Mouse (Mus musculus): ENCODE measurements around the gene Aph1c. TPM values are rescaled to one million over a fixed set of nuclear protein-coding genes. Genes with fewer than 3 reads are reported as not detected.
"Not testable (repeated sequence)": the region's sequence is repeated elsewhere in the genome, so short reads cannot be mapped to it uniquely, and the experiment has no call there.

Gene Aph1c
- polyA plus RNA-seq, 1 experiment from 2014 or later = 23.1 TPM

DNA sequence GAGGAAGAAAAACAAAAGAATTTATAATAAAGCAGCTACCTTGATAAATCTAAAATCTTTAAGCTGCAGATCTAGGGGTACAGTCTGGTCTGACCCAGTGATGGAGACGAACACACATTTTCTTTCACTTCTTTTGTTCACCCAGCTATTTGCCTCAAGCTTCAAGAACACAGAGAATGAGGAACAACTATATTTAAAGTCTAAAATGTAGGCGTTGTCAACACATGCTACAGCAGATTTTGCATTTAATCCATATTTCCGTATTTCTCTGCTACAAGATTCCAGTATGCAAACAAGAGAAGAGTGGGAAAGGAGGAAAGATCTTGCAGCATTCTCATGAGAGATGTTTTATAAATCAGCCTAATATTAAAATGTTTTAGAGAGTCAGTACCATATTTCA lies 44.4 kb upstream of the Aph1c start:
- H3K4me3 ChIP-seq (replicated peaks; ENCODE audit: low read depth, low read length) = no peak overlapping the region
- H3K9me3 ChIP-seq (replicated peaks; ENCODE audit: low read length) = no peaks in the 10 kb centered on the region; the same call in 1 of the 2 replicates
- ATAC-seq (replicated peaks; ENCODE audit: low FRiP score, low read depth) = no peak
- DNase-seq (ENCODE audit: low spot score) = no peak
- 91% methylated on average over 3 of the region's 3 CpGs for WGBS
- H3K9ac ChIP-seq (ENCODE audit: low read depth, low read length) = no peak overlapping the region
- no peak overlapping the region for H3K27ac ChIP-seq
- H3K27me3 ChIP-seq (ENCODE audit: insufficient read depth, low read length) = no peaks in the 10 kb centered on the region
- no peak for TF ChIP-seq CTCF (IDR thresholded peaks at IDR 0.05; ENCODE audit: low read depth)
- H3K36me3 ChIP-seq (ENCODE audit: insufficient read depth, low read length) = no peaks in the 10 kb centered on the region
- H3K4me2 ChIP-seq (ENCODE audit: low read length) = no peak overlapping the region
- H3K4me1 ChIP-seq (replicated peaks; ENCODE audit: insufficient read depth, low read length) = no peaks in the 10 kb centered on the region

DNA sequence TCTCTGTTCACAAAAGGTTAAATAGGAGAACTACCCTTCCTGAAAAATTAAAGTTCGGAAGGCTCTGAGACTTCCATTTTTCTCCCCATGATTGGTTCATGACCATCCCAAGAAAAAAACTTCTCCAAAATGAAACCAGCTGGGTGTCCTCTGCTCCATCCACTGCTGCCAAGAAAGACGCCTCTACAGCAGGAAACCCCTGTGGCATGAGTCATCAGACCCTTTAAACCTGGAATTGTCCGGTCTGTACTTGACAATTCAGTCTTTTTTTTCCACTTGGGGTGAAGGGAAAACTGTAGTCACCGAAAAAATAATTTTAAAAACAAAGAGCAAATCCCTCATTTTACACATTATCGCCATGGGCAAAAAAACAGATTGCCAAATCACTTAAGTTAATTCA lies 42.1 kb upstream of the Aph1c start:
- TF ChIP-seq CTCF (IDR thresholded peaks at IDR 0.05; ENCODE audit: low read depth) = no peak
- ATAC-seq (replicated peaks; ENCODE audit: low FRiP score, low read depth) (no peak), DNase-seq (ENCODE audit: low spot score) (peak; percentile 82)
- H3K4me1 ChIP-seq (replicated peaks; ENCODE audit: insufficient read depth, low read length) = no peaks in the 10 kb centered on the region
- no peak overlapping the region for H3K4me2 ChIP-seq (ENCODE audit: low read length)
- H3K27ac ChIP-seq = no peak overlapping the region
- WGBS = 55% methylated on average over 5 of the region's 5 CpGs
- H3K36me3 ChIP-seq (ENCODE audit: insufficient read depth, low read length) = no peaks in the 10 kb centered on the region
- H3K27me3 ChIP-seq (ENCODE audit: insufficient read depth, low read length) = no peaks in the 10 kb centered on the region
- H3K4me3 ChIP-seq (replicated peaks; ENCODE audit: low read depth, low read length) = no peak overlapping the region
- H3K9ac ChIP-seq (ENCODE audit: low read depth, low read length) = no peak overlapping the region
- H3K9me3 ChIP-seq (replicated peaks; ENCODE audit: low read length) = no peaks in the 10 kb centered on the region; the same call in 1 of the 2 replicates

DNA sequence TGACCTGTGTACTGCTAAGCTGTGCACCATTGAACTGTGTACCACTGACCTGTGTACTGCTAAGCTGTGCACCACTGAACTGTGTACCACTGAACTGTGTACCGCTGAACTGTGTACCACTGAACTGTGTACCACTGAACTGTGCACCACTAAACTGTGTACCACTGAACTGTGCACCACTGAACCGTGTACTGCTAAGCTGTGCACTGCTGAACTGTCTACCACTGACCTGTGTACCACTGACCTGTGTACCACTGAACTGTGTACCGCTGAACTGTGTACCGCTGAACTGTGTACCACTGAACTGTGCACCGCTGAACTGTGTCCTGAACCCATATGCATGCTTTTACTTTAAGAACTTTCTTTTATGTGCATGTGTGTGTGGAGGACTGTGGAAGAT lies 39.8 kb upstream of the Aph1c start:
- Histone ChIP-seq H3K27me3 (ENCODE audit: insufficient read depth, low read length) (no peaks in the 10 kb centered on the region), H3K9me3 (replicated peaks; ENCODE audit: low read length) (no peaks in the 10 kb centered on the region; the same call in 1 of the 2 replicates), H3K9ac (ENCODE audit: low read depth, low read length) (no peak overlapping the region), H3K4me1 (replicated peaks; ENCODE audit: insufficient read depth, low read length) (no peaks in the 10 kb centered on the region), H3K4me3 (replicated peaks; ENCODE audit: low read depth, low read length) (no peak overlapping the region), H3K36me3 (ENCODE audit: insufficient read depth, low read length) (no peaks in the 10 kb centered on the region), H3K27ac (no peak overlapping the region), H3K4me2 (ENCODE audit: low read length) (no peak overlapping the region)
- DNase-seq (ENCODE audit: low spot score) (no peak), ATAC-seq (replicated peaks; ENCODE audit: low FRiP score, low read depth) (no peak)
- WGBS = 97% methylated on average over 5 of the region's 5 CpGs
- no peak for TF ChIP-seq CTCF (IDR thresholded peaks at IDR 0.05; ENCODE audit: low read depth)

- Histone ChIP-seq H3K4me3 (replicated peaks; ENCODE audit: low read depth, low read length) (no peak overlapping the region), H3K36me3 (ENCODE audit: insufficient read depth, low read length) (no peaks in the 10 kb centered on the region), H3K27me3 (ENCODE audit: insufficient read depth, low read length) (no peaks in the 10 kb centered on the region), H3K9ac (ENCODE audit: low read depth, low read length) (no peak overlapping the region), H3K4me1 (replicated peaks; ENCODE audit: insufficient read depth, low read length) (no peaks in the 10 kb centered on the region), H3K27ac (no peak overlapping the region), H3K9me3 (replicated peaks; ENCODE audit: low read length) (no peaks in the 10 kb centered on the region; the same call in 1 of the 2 replicates), H3K4me2 (ENCODE audit: low read length) (no peak overlapping the region)
- no peak for TF ChIP-seq CTCF (IDR thresholded peaks at IDR 0.05; ENCODE audit: low read depth)
- DNase-seq (ENCODE audit: low spot score) = no peak
- no peak for ATAC-seq (replicated peaks; ENCODE audit: low FRiP score, low read depth)
Measured at GRCm38 (mm10) chr9:66873531-66873930, 39.0 kb upstream of the Aph1c start.

DNA sequence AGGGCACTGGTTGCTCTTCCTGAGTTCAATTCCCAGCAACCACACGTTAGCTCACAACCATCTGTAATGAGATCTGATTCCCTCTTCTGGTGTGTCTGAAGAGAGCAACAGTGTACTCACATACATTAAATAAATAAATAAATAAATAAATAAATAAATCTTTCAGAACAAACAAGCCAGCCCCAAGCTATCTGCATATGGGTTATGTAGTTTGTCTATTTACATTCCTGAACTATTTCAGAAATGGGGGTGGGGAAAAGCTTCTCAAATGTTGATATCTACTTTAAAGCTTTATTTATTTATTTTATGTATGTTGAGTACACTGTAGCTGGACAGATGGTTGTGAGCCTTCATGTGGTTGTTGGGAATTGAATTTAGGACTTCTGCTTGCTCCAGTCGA lies 38.5 kb upstream of the Aph1c start:
- 75% methylated on average over 2 of the region's 2 CpGs for WGBS
- ATAC-seq (replicated peaks; ENCODE audit: low FRiP score, low read depth); H3K4me1 ChIP-seq (replicated peaks; ENCODE audit: insufficient read depth, low read length); H3K9me3 ChIP-seq (replicated peaks; ENCODE audit: low read length); H3K9ac ChIP-seq (ENCODE audit: low read depth, low read length); H3K27me3 ChIP-seq (ENCODE audit: insufficient read depth, low read length); H3K36me3 ChIP-seq (ENCODE audit: insufficient read depth, low read length); H3K4me2 ChIP-seq (ENCODE audit: low read length); H3K4me3 ChIP-seq (replicated peaks; ENCODE audit: low read depth, low read length): not testable (repeated sequence)
- 0 out of 2 replicates have a peak overlapping the region, but pooled peaks have one; percentile 27 for H3K27ac ChIP-seq
- peak; percentile 55 for DNase-seq (ENCODE audit: low spot score)

GRCm38 (mm10) chr9:66872015-66872727 lies 37.6 kb upstream of the Aph1c start:
- Histone ChIP-seq H3K27me3 (ENCODE audit: insufficient read depth, low read length) (no peaks in the 10 kb centered on the region), H3K36me3 (ENCODE audit: insufficient read depth, low read length) (no peaks in the 10 kb centered on the region), H3K4me2 (ENCODE audit: low read length) (no peak overlapping the region), H3K27ac (0 out of 2 replicates have a peak overlapping the region, but pooled peaks have one; percentile 27), H3K4me3 (replicated peaks; ENCODE audit: low read depth, low read length) (no peak overlapping the region), H3K9me3 (replicated peaks; ENCODE audit: low read length) (no peaks in the 10 kb centered on the region; the same call in 1 of the 2 replicates), H3K4me1 (replicated peaks; ENCODE audit: insufficient read depth, low read length) (no peaks in the 10 kb centered on the region), H3K9ac (ENCODE audit: low read depth, low read length) (no peak overlapping the region)
- ATAC-seq (replicated peaks; ENCODE audit: low FRiP score, low read depth) = no peak
- 74% methylated on average over 10 of the region's 10 CpGs for WGBS
- no peak for TF ChIP-seq CTCF (IDR thresholded peaks at IDR 0.05; ENCODE audit: low read depth)
- DNase-seq (ENCODE audit: low spot score) = peak; percentile 65
